In genomic region chr11:97017696-97018582, GRCm38 (mm10) we compare ENCODE assay signal across 8 mouse cellular contexts. TPM values are rescaled to one million over a fixed set of nuclear protein-coding genes. Genes with fewer than 3 reads are reported as not detected.
DNase-seq lines count a peak whose midpoint lies in the region; ATAC-seq and TF ChIP-seq lines count a peak whose summit lies in the region.

No protein-coding gene starts in this region.

- H3K4me3 ChIP-seq in lung, adult 2 months (replicated peaks; ENCODE audit: extremely low read depth, low read depth, low read length), result peak overlapping the region; percentile 4
- H3K4me3 ChIP-seq in embryonic facial prominence, embryonic 12.5 days, result peak overlapping the region; percentile 36
- H3K4me3 ChIP-seq in intestine, postnatal 0 days (ENCODE audit: low read depth, low read length), result peak overlapping the region; percentile 40
- peak overlapping the region; percentile 22 for H3K4me3 ChIP-seq in neural tube, embryonic 14.5 days (ENCODE audit: low read depth, low read length)

- no peak for ATAC-seq in embryonic facial prominence, embryonic 12.5 days (ENCODE audit: insufficient number of reproducible peaks, insufficient read depth, low FRiP score, low TSS enrichment)
- ATAC-seq in intestine, postnatal 0 days, result no peak
- ATAC-seq in neural tube, embryonic 14.5 days (ENCODE audit: low read depth), result no peak

- TF ChIP-seq POLR2A in lung, adult 2 months (IDR thresholded peaks at IDR 0.05; ENCODE audit: borderline replicate concordance, extremely low read depth, low read depth, low read length), result no peak

- 3% methylated on average over 36 of the region's 36 CpGs for WGBS in lung, adult 2 months
- under 1% methylated on average over 36 of the region's 36 CpGs for WGBS in embryonic facial prominence, embryonic 12.5 days
- 1% methylated on average over 36 of the region's 36 CpGs for WGBS in intestine, postnatal 0 days
- WGBS in neural tube, embryonic 14.5 days, result under 1% methylated on average over 36 of the region's 36 CpGs

- H3K4me2 ChIP-seq in embryonic facial prominence, embryonic 12.5 days (replicated peaks), result peak overlapping the region; percentile 56
- peak overlapping the region; percentile 62 for H3K4me2 ChIP-seq in intestine, postnatal 0 days (replicated peaks; ENCODE audit: low read depth)
- no peak overlapping the region; the same call in 1 of the 2 replicates for H3K4me2 ChIP-seq in neural tube, embryonic 14.5 days (ENCODE audit: low read depth, low read length)

- H3K27ac ChIP-seq in embryonic facial prominence, embryonic 12.5 days, result no peak overlapping the region
- H3K27ac ChIP-seq in intestine, postnatal 0 days (ENCODE audit: low read depth, low read length), result no peak overlapping the region
- H3K27ac ChIP-seq in neural tube, embryonic 14.5 days (ENCODE audit: low read depth, low read length), result no peak overlapping the region

- peak; percentile 22 for DNase-seq in lung, adult 2 months
- DNase-seq in lung, postnatal 25 days (ENCODE audit: low spot score), result no peak
- DNase-seq in right cerebral cortex, postnatal 36 days (ENCODE audit: low spot score in 2 of 2), result no peak
- no peak for DNase-seq in left cerebral cortex, postnatal 4 days
- no peak for DNase-seq in urinary bladder, postnatal 25 days (ENCODE audit: low spot score)

- H3K9ac ChIP-seq in embryonic facial prominence, embryonic 12.5 days, result no peak overlapping the region; the same call in 1 of the 2 replicates
- no peak overlapping the region for H3K9ac ChIP-seq in intestine, postnatal 0 days (ENCODE audit: low read depth, low read length)
- no peak overlapping the region for H3K9ac ChIP-seq in neural tube, embryonic 14.5 days (replicated peaks; ENCODE audit: low read depth, low read length)

- H3K9me3 ChIP-seq in embryonic facial prominence, embryonic 12.5 days, result no peaks in the 10 kb centered on the region
- H3K9me3 ChIP-seq in intestine, postnatal 0 days (ENCODE audit: control insufficient read depth), result no peaks in the 10 kb centered on the region
- no peaks in the 10 kb centered on the region for H3K9me3 ChIP-seq in neural tube, embryonic 14.5 days (ENCODE audit: control insufficient read depth, low read length)

- H3K4me1 ChIP-seq in lung, adult 2 months (ENCODE audit: control insufficient read depth, insufficient read depth, low read length), result peaks cover 2% of the 10 kb centered on the region; the same call in 1 of the 2 replicates
- H3K4me1 ChIP-seq in embryonic facial prominence, embryonic 12.5 days, result peaks cover 26% of the 10 kb centered on the region
- H3K4me1 ChIP-seq in intestine, postnatal 0 days (replicated peaks; ENCODE audit: control insufficient read depth, insufficient read depth, low read length), result peaks cover 16% of the 10 kb centered on the region; the same call in 1 of the 2 replicates
- H3K4me1 ChIP-seq in neural tube, embryonic 14.5 days (ENCODE audit: control insufficient read depth, insufficient read depth, low read length), result peaks cover 9% of the 10 kb centered on the region; the same call in 1 of the 2 replicates

- intact Hi-C loops in left cerebral cortex, postnatal 4 days (cut with DNase I), result no loop called here

- TF ChIP-seq CTCF in lung, adult 2 months (IDR thresholded peaks at IDR 0.05; ENCODE audit: insufficient read depth, low read length), result no peak
- no peak for TF ChIP-seq CTCF in intestine, postnatal 0 days (IDR thresholded peaks at IDR 0.05; ENCODE audit: low read depth)

- H3K36me3 ChIP-seq in embryonic facial prominence, embryonic 12.5 days, result no peaks in the 10 kb centered on the region
- H3K36me3 ChIP-seq in intestine, postnatal 0 days (ENCODE audit: control insufficient read depth, insufficient read depth), result no peaks in the 10 kb centered on the region
- no peaks in the 10 kb centered on the region for H3K36me3 ChIP-seq in neural tube, embryonic 14.5 days (ENCODE audit: control insufficient read depth, insufficient read depth, low read length)

- peaks cover 91% of the 10 kb centered on the region for H3K27me3 ChIP-seq in embryonic facial prominence, embryonic 12.5 days
- peaks cover 89% of the 10 kb centered on the region for H3K27me3 ChIP-seq in intestine, postnatal 0 days (replicated peaks; ENCODE audit: control insufficient read depth, insufficient read depth, low read length)
- H3K27me3 ChIP-seq in neural tube, embryonic 14.5 days (ENCODE audit: control insufficient read depth, insufficient read depth, low read length), result peaks cover 48% of the 10 kb centered on the region

RNA-seq across cellular contexts. Expression of gene Sp6, which starts 4.7 kb away (rescaled TPM):
- 5.0 and 8.5 TPM in 2 replicates for polyA plus RNA-seq in lung, adult 2 months (2012; rRNA removed)
- 1.3 and 2.2 TPM in 2 replicates for polyA plus RNA-seq in embryonic facial prominence, embryonic 12.5 days (2016; fragmentation: Nextera tagmentation; extraction: Ambion mirVana)
- 0.04 TPM in 1 of 2 replicates, not detected in the other for polyA plus RNA-seq in intestine, postnatal 0 days (2015; fragmentation: Nextera tagmentation; extraction: Ambion mirVana)
- polyA plus RNA-seq in neural tube, embryonic 14.5 days (2014; fragmentation: Nextera tagmentation; extraction: Ambion mirVana), result 0.09 TPM in 1 of 2 replicates, not detected in the other
- total RNA-seq in left cerebral cortex, postnatal 4 days (2021), result 1 to 10 TPM in 1 of 2 experiments, under 1 TPM in 1; 0.92 to 1.1 TPM

RNA-seq across cellular contexts. Expression of gene Scrn2, which starts 11.8 kb away (rescaled TPM):
- 16.2 and 20.2 TPM in 2 replicates for polyA plus RNA-seq in lung, adult 2 months (2012; rRNA removed)
- 30.5 and 30.6 TPM in 2 replicates for polyA plus RNA-seq in embryonic facial prominence, embryonic 12.5 days (2016; fragmentation: Nextera tagmentation; extraction: Ambion mirVana)
- polyA plus RNA-seq in intestine, postnatal 0 days (2015; fragmentation: Nextera tagmentation; extraction: Ambion mirVana), result 24.1 and 24.5 TPM in 2 replicates
- polyA plus RNA-seq in neural tube, embryonic 14.5 days (2014; fragmentation: Nextera tagmentation; extraction: Ambion mirVana), result 8.6 and 10.9 TPM in 2 replicates
- total RNA-seq in left cerebral cortex, postnatal 4 days (2021), result 1 to 10 TPM; 5.5 to 7.3 TPM

RNA-seq across cellular contexts. Expression of gene Lrrc46, which starts 23.3 kb away (rescaled TPM):
- 3.7 and 4.3 TPM in 2 replicates for polyA plus RNA-seq in lung, adult 2 months (2012; rRNA removed)
- polyA plus RNA-seq in embryonic facial prominence, embryonic 12.5 days (2016; fragmentation: Nextera tagmentation; extraction: Ambion mirVana), result 0.87 and 0.89 TPM in 2 replicates
- 0.17 and 0.18 TPM in 2 replicates for polyA plus RNA-seq in intestine, postnatal 0 days (2015; fragmentation: Nextera tagmentation; extraction: Ambion mirVana)
- polyA plus RNA-seq in neural tube, embryonic 14.5 days (2014; fragmentation: Nextera tagmentation; extraction: Ambion mirVana), result 2.2 and 2.4 TPM in 2 replicates
- 1 to 10 TPM; 1.0 to 1.5 TPM for total RNA-seq in left cerebral cortex, postnatal 4 days (2021)

RNA-seq across cellular contexts. Expression of gene Mrpl10, which starts 23.4 kb away (rescaled TPM):
- 64.8 and 80.5 TPM in 2 replicates for polyA plus RNA-seq in lung, adult 2 months (2012; rRNA removed)
- polyA plus RNA-seq in embryonic facial prominence, embryonic 12.5 days (2016; fragmentation: Nextera tagmentation; extraction: Ambion mirVana), result 79.9 and 81.6 TPM in 2 replicates
- 50.7 and 50.8 TPM in 2 replicates for polyA plus RNA-seq in intestine, postnatal 0 days (2015; fragmentation: Nextera tagmentation; extraction: Ambion mirVana)
- 60.8 and 63.5 TPM in 2 replicates for polyA plus RNA-seq in neural tube, embryonic 14.5 days (2014; fragmentation: Nextera tagmentation; extraction: Ambion mirVana)
- total RNA-seq in left cerebral cortex, postnatal 4 days (2021), result 10 to 100 TPM; 45.1 to 49.7 TPM

RNA-seq across cellular contexts. Expression of gene Osbpl7, which starts 32.5 kb away (rescaled TPM):
- 15.7 and 18.1 TPM in 2 replicates for polyA plus RNA-seq in lung, adult 2 months (2012; rRNA removed)
- polyA plus RNA-seq in embryonic facial prominence, embryonic 12.5 days (2016; fragmentation: Nextera tagmentation; extraction: Ambion mirVana), result 7.9 and 10.8 TPM in 2 replicates
- polyA plus RNA-seq in intestine, postnatal 0 days (2015; fragmentation: Nextera tagmentation; extraction: Ambion mirVana), result 10.6 and 12.0 TPM in 2 replicates
- polyA plus RNA-seq in neural tube, embryonic 14.5 days (2014; fragmentation: Nextera tagmentation; extraction: Ambion mirVana), result 9.1 and 9.6 TPM in 2 replicates
- total RNA-seq in left cerebral cortex, postnatal 4 days (2021), result 10 to 100 TPM; 15.3 to 18.4 TPM
